Mouse (Mus musculus): Measurements from ENCODE around the gene Nmnat1.

The Nmnat1 gene

GRCm38 (mm10) chr4:149485053-149485824, at the start of gene Nmnat1, which contains the start of gene Lzic:
TSS of gene Nmnat1 (minus strand) at chr4:149485202.
TSS of gene Lzic (plus strand) at chr4:149485229.
- peak; percentile 85 to 87 for DNase-seq (ENCODE audit: low spot score in 2 of 2)

- DNase-seq (ENCODE audit: low spot score in 2 of 2), result no peak
These were observed 44.7 kb upstream of the Nmnat1 start for GRCm38 (mm10) chr4:149529691-149530090.

GRCm38 (mm10) chr4:149527621-149528354, 42.8 kb upstream of the Nmnat1 start:
- no peak for DNase-seq (ENCODE audit: low spot score in 2 of 2)

DNA sequence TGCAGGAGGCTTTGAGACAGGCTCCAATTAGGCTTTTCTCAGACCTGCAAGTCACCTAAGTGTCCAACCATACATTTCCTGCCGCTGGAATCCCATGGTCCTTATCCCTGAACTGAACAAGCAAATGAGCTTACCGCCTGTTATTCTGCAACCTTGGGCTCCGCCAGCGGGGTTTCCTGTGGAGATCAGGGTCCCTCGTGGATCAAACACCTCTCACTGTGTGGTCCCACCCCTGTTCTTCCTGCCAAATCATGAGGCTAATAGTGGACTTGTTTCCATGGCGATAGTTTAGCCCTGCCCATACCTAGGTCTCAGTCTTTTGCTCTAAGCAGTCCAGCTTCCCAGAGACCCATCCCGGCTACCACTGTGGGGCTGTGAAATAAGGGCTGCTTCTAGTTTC, 41.3 kb upstream of the Nmnat1 start:
- no peak for DNase-seq (ENCODE audit: low spot score in 2 of 2)

DNA sequence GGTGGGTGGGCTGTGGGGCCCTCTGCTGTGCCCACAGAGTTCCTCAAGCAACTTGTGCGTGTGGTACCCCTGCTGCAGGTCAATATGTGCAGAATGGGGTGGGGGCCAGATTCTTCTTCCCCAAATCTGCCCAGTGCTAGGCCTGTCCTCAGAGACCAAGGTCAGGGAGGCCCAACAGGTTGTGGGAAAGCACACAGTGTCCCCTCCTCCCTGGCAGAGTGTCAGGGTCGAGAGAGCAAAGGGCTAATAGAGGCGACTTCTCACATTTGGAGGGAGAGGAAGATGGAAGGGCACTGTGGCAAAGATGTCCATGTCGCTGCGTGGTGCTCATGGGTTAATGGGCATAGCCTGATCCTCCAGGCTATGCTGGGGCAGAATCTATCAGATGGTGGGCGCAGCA, 40.8 kb upstream of the Nmnat1 start:
- no peak for DNase-seq (ENCODE audit: low spot score in 2 of 2)

GRCm38 (mm10) chr4:149525170-149525569, 40.2 kb upstream of the Nmnat1 start:
- DNase-seq (ENCODE audit: low spot score in 2 of 2), result no peak

DNA sequence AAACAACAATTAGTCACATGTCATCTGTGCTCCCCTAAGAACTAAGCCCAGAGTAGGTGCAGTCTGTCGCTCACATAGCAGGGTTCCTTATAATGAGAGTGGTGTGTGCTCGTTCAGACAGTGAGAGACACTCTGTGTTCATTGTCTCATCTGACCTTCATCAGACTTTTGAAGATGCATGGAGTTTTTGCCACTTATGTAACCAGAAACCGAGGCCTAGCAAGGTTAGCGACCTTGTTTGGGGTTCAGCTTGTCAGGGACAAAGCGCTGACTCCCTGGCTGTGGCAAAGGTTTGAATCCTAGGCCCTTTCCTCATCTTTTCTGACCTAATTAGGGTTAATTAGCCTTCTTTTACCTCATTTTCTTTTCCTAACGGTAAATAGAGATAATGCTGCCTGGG, 39.0 kb upstream of the Nmnat1 start:
- DNase-seq (ENCODE audit: low spot score in 2 of 2), result no peak

DNA sequence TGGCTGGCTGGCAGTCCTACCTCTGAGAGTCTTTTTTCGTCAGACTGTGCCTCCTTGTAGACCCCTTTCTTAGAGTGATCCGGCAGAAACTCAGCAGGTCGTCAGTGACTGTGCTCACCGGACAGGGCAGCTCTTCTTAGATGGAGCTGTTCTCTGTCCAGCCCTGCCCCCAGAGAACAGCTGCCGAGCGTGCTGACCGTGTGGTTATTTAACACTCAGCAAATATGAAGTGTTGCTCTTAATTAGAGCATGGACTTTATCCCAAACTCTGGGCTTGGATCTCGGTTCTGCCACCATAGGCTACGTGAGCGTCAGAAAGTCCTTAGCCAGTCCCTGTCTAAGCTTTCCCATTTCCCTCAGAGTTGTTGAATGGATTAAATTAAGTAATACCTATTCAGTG, 36.3 kb upstream of the Nmnat1 start:
- no peak for DNase-seq (ENCODE audit: low spot score in 2 of 2)

GRCm38 (mm10) chr4:149518351-149519220, 33.6 kb upstream of the Nmnat1 start:
- peak in 1 of 2 experiments; percentile 6 for DNase-seq (ENCODE audit: low spot score in 2 of 2)

GRCm38 (mm10) chr4:149517868-149518340, 32.9 kb upstream of the Nmnat1 start, which contains the start of gene Ctnnbip1:
TSS of gene Ctnnbip1 (plus strand) at chr4:149518236.
- peak; percentile 95 for DNase-seq (ENCODE audit: low spot score in 2 of 2)

DNA sequence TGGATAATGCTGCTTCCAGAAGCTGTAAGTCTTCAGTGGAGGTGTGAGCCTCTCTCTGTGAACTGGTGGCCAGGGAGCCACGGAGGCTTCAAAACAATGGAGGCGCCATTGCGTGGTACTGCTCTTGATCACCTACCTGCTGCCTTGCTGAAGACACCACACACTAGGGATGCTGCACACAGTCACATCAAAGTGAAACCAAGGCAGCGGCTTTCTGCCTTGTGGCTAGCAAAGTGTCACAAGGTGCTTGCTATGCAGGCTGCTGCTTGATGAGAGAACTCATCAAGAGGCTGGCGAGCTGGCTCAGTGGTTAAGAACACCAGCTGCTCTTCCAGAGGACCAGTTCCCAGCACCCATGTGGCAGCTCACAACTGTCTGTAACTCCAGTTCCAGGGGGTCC, 30.7 kb upstream of the Nmnat1 start:
- no peak for DNase-seq (ENCODE audit: low spot score in 2 of 2)

- DNase-seq (ENCODE audit: low spot score in 2 of 2), result no peak
These were observed 27.1 kb upstream of the Nmnat1 start for GRCm38 (mm10) chr4:149512072-149512471.

- DNase-seq (ENCODE audit: low spot score in 2 of 2), result no peak
These were observed 26.2 kb upstream of the Nmnat1 start for GRCm38 (mm10) chr4:149511221-149511646.

- DNase-seq (ENCODE audit: low spot score in 2 of 2), result no peak
These were observed 21.9 kb upstream of the Nmnat1 start for GRCm38 (mm10) chr4:149506904-149507303.

DNA sequence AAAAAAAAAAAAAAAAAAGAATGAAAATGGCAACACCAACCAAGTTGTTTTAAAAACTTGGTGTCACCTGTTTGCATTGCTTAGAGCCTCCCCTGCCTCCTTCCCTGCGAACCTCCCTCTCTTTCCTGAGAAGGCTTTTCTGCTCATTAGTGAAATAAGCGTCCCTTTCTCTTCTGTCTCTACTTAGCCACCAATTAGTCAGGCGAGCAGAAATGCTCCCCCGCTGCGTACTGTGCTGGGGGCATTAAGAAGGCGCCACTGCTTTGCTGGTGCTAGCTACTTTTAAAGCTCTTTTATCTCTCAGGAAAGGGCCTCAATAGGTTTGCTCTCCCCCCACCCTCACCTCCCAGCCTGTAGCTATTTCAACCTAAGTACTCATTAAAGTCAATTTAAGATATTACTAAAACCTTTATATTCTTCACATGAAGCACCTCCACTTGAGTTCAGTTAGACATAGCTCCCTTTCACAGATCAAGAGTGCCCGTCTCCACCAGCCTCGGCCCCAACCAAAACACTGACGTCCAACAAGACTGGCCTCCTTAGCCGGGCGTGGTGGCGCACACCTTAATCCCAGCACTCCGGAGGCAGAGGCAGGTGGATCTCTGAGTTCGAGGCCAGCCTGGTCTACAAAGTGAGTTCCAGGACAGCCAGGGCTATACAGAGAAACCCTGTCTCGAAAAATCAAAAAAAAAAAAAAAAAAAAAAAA, 20.4 kb upstream of the Nmnat1 start:
- no peak for DNase-seq (ENCODE audit: low spot score in 2 of 2)

DNA sequence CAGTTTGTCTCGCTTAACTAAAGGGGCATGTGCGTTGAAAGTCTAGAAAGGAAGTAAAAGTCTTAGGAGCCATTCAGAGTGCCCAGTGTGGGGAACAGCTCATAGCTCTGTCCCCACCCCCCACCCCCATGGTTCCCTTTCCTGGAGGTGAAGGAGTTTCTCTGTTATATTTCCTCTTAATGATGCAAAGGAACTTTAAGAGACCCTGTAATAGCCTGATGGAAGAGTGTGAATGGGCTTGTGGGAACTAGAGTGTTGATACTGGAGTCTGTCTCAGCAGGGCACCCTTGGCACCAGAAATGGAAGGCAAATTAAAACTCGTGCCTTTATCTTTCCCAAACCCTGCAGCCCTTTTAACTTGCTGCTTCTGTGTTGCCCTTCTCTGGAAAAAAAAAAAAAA, 19.9 kb upstream of the Nmnat1 start:
- DNase-seq (ENCODE audit: low spot score in 2 of 2), result no peak

GRCm38 (mm10) chr4:149504363-149504762, 19.4 kb upstream of the Nmnat1 start:
- no peak for DNase-seq (ENCODE audit: low spot score in 2 of 2)

- DNase-seq (ENCODE audit: low spot score in 2 of 2), result no peak
These were observed 14.8 kb upstream of the Nmnat1 start for GRCm38 (mm10) chr4:149499790-149500189.

- no peak for DNase-seq (ENCODE audit: low spot score in 2 of 2)
These were observed 13.9 kb upstream of the Nmnat1 start for GRCm38 (mm10) chr4:149498901-149499300.

GRCm38 (mm10) chr4:149496612-149497011, 11.6 kb upstream of the Nmnat1 start:
- DNase-seq (ENCODE audit: low spot score in 2 of 2), result no peak

- no peak for DNase-seq (ENCODE audit: low spot score in 2 of 2)
These were observed 6.1 kb upstream of the Nmnat1 start for GRCm38 (mm10) chr4:149491151-149491550.
